Mouse (Mus musculus) bone marrow macrophage, adult 2 months (primary cell): ENCODE results near the gene Rptor. TPM values are rescaled to one million over a fixed set of nuclear protein-coding genes. Genes with fewer than 3 reads are reported as not detected.
A peak's percentile ranks its signal among the peaks of the same experiment; 100 is the strongest.

Experiments
- H3K27ac ChIP-seq: 2 replicates; pipeline ENCODE4 v1.5.1; 2012; ENCODE audit warnings: low read depth, low read length; ENCODE audit not compliant: insufficient read depth
- H3K4me1 ChIP-seq: 2 replicates; pipeline ENCODE4 v1.6.1; 2012; ENCODE audit warnings: low read length; ENCODE audit not compliant: control insufficient read depth, insufficient read depth
- H3K4me3 ChIP-seq: 2 replicates; pipeline ENCODE4 v1.5.1; 2012; ENCODE audit warnings: mild to moderate bottlenecking, low read length, moderate library complexity; ENCODE audit not compliant: insufficient read depth
- CTCF ChIP-seq: IDR thresholded peaks from 2 replicates; pipeline ENCODE4 v1.5.1; 2012; ENCODE audit warnings: low read depth, mild to moderate bottlenecking, low read length, moderate library complexity
- POLR2A ChIP-seq: IDR thresholded peaks from 2 replicates; pipeline ENCODE4 v1.6.1; 2012; ENCODE audit warnings: mild to moderate bottlenecking, low read depth, low read length, borderline replicate concordance
- polyA plus RNA-seq: library from polyadenylated mRNA; stranded (reverse); fragments of >200 nt; gene quantifications from 2 replicates; pipeline ENCODE4 v1.2.4, GENCODE M21; 2012; ENCODE audit not compliant: missing spikeins, insufficient read depth, insufficient read length

Rptor gene
- polyA plus RNA-seq, 1 experiment, result 23.8 TPM

DNA sequence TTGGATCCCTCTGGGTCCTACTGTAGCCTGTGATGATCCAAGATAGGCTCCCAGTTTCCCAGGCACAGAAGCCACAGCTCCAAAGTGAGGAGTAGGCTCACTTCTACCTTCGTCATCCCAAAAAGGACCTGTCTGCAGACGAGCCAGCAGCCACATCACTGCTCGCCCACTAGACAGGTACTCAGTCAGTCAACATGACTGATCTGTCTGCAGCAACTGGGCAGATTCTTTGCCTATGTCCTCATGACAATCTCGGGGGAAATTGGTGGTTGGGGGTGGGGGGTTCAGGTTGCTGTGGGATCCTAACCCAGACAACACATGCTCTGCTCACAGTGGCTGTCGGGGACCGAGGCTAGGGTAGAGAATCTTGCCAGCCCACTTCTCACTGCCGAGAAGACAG is 194.1 kb downstream of the Rptor start:
- Histone ChIP-seq H3K27ac (peak overlapping the region; percentile 64), H3K4me1 (peaks cover 76% of the 10 kb centered on the region), H3K4me3 (no peak overlapping the region)
- no peak for TF ChIP-seq POLR2A
- TF ChIP-seq CTCF, result no peak

GRCm38 (mm10) chr11:119799536-119799935 is 196.8 kb downstream of the Rptor start:
- TF ChIP-seq POLR2A, result no peak
- TF ChIP-seq CTCF, result no peak
- H3K4me3 ChIP-seq, result no peak overlapping the region
- peaks cover 67% of the 10 kb centered on the region for H3K4me1 ChIP-seq
- H3K27ac ChIP-seq, result peak overlapping the region; percentile 20; the same call in 1 of the 2 replicates

GRCm38 (mm10) chr11:119801855-119802254 is 199.2 kb downstream of the Rptor start:
- Histone ChIP-seq H3K4me1 (peaks cover 66% of the 10 kb centered on the region), H3K4me3 (no peak overlapping the region), H3K27ac (peak overlapping the region; percentile 13; the same call in 1 of the 2 replicates)
- TF ChIP-seq POLR2A, result no peak
- TF ChIP-seq CTCF, result no peak

DNA sequence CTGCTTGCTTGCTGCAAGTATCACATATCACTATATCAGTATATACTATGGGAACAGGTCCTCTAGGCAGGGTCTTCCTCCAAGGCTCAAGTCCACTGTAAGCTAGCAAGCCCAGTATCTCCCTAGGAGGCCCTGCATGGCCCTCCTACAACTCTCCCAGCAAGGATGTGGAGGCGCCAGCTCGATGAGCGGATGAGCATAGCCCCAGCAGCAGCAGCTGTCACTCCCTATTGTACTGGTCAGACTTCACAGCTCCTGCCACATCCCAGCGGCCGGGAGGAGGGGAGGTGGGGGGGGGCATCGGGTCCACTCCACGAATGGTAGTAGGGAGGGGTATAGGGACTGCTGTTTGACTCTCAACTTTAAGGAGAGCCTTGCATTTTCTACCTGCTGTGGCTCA is 200.2 kb downstream of the Rptor start:
- TF ChIP-seq POLR2A (no peak), CTCF (no peak)
- Histone ChIP-seq H3K4me3 (no peak overlapping the region), H3K27ac (no peak overlapping the region), H3K4me1 (peaks cover 65% of the 10 kb centered on the region)

- Histone ChIP-seq H3K4me1 (peaks cover 63% of the 10 kb centered on the region), H3K4me3 (no peak overlapping the region), H3K27ac (no peak overlapping the region)
- TF ChIP-seq POLR2A (no peak), CTCF (no peak)
Observed at GRCm38 (mm10) chr11:119804392-119804791, 201.7 kb downstream of the Rptor start.

DNA sequence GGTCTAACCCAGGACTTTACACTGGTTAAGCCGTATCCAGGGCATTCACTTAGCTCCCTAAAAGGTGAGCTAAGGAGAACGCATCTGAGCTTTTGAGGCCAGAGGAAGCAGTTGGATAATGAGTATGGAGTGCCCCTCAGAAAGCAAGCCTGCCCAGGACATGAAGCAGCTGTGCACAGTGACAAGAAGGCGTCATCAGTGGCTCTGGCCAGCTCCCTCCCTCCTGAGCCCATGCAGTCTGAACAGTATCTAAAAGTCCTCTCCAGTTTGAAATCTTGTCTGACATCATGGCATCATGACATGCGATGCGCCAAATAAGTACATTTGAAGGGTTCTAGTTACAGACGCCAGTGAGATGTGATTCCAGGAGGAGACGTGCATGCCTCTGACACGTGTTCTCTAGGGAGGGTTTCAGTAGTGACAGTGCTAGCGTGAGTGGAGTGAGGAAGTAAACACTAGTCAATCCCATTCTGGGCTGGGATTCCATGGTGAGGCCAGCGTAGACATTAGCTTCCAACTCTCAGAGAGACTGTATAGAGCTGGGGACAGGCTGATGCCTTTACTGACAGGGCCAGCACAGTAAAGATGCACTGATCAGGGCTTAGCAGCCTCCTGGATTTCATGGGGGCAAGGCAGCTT is 202.5 kb downstream of the Rptor start:
- Histone ChIP-seq H3K4me3 (no peak overlapping the region), H3K27ac (no peak overlapping the region), H3K4me1 (peaks cover 59% of the 10 kb centered on the region)
- no peak for TF ChIP-seq POLR2A
- TF ChIP-seq CTCF, result no peak

DNA sequence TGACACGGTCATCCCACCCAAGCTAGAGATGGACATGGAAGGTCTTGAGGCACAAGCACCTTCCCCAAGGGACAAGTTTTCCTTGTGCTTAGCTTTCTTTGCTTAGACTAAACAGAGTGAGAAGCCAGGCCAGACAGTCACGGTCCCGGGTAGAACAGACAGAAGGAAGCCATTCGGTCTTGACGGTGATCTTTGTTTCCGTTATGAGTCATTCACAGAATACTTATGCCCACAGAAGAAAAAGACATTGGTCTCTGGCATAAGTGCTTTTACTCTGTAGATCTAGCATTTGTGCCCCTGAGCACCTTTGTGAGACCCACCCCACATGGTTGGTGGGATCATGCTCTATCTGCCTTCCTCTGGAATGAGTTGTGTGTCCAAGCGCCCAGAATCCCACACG is 203.8 kb downstream of the Rptor start:
- Histone ChIP-seq H3K4me1 (peaks cover 69% of the 10 kb centered on the region), H3K27ac (peak overlapping the region; percentile 86), H3K4me3 (no peak overlapping the region)
- TF ChIP-seq CTCF (no peak), POLR2A (no peak)

DNA sequence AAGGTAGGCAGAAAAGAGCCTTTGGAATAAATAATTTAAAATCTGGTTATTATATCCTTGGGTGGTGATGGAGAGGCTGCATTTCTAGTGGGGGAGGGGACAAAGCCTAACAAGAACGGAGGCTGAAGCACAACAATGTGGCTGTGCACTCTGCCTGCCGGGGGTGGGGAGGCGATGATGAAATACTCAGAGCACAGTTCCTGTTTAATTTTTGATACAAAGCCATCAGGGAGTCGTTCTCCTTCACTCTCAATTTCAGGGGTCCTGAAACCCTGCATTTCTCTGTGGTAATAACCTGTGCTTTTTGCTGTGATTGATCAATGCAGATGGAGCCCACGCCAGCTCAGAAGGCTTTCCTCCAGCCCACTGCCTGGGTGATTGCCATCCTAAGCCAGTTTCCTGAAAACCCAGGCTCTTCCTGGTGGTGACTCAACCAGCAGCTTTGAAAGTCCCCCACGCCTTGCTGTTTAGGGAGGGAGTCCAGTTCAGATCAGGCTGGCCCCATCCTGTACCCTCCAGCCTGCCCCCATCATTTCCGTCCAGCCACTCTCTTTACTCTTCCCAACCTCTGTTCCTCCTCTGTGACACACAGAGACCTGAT is 204.8 kb downstream of the Rptor start:
- Histone ChIP-seq H3K4me3 (peak overlapping the region; percentile 19), H3K4me1 (peaks cover 62% of the 10 kb centered on the region), H3K27ac (peak overlapping the region; percentile 86)
- TF ChIP-seq POLR2A (no peak), CTCF (no peak)

DNA sequence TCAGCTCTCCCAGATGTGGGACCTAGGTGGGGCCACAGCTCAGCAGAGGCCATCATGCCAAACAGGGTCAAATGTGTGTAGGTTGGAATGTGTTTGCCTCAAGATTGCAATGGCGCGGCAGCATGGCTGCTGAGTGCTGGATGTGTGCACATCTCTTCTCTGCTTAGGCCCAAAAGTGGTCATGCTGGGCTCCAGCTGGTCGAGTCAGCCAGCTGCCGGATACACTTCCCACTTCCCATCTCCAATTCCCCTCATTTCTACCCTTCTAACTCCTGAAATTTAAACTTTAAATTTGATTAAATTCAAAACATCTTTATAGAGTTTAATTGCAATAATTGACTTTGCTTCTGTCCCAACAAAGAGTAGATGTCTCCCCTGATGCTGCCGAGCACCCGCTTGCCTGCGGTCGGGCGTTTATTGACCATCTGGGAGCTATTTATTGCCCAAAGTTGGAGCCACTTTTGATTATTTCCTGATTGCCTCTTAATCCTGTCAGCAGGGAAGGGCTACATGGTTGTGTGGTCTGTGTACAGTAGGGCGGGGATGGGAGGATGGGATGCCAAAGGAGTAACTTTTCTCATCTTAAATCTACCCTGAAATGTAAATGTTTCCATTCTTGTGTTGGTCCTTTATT is 206.1 kb downstream of the Rptor start:
- peaks cover 59% of the 10 kb centered on the region for H3K4me1 ChIP-seq
- peak overlapping the region; percentile 86; the same call in 1 of the 2 replicates for H3K27ac ChIP-seq
- no peak overlapping the region for H3K4me3 ChIP-seq
- TF ChIP-seq CTCF (no peak), POLR2A (no peak)

DNA sequence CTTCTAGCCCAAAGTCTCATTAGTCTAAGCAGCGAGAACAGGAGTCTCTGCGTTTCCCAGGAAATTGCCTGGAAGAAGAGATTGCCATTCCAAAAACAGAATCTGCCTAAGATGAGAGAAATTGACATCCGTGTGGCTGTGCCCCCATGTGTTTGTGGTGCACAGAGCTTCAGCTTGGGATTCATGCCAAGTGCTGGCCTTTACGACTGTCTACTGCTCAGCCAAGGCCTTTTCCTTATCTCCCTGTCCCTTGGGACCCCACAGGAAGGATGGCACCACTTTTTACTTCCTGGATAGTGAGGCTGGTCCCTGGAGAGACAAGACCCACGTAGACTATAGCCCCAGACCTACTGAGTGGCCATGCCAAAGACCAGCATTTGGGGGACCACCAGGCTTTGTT is 206.6 kb downstream of the Rptor start:
- no peak overlapping the region for H3K27ac ChIP-seq
- H3K4me1 ChIP-seq, result peaks cover 64% of the 10 kb centered on the region
- no peak overlapping the region for H3K4me3 ChIP-seq
- TF ChIP-seq CTCF (no peak), POLR2A (no peak)
